Mouse (Mus musculus) effector memory CD4-positive, alpha-beta T cell, adult 7 months (primary cell): ENCODE data around the gene Tsga10. TPM values are rescaled to one million over a fixed set of nuclear protein-coding genes. Genes with fewer than 3 reads are reported as not detected.

Experiments
- polyA plus RNA-seq: library from polyadenylated mRNA; unstranded; fragments of 100-300 nt; shearing (Covaris generic); gene quantifications from one replicate; pipeline ENCODE4 v1.2.1, GENCODE M21; 2017

The Tsga10 gene
- 2.0 TPM for polyA plus RNA-seq

DNA sequence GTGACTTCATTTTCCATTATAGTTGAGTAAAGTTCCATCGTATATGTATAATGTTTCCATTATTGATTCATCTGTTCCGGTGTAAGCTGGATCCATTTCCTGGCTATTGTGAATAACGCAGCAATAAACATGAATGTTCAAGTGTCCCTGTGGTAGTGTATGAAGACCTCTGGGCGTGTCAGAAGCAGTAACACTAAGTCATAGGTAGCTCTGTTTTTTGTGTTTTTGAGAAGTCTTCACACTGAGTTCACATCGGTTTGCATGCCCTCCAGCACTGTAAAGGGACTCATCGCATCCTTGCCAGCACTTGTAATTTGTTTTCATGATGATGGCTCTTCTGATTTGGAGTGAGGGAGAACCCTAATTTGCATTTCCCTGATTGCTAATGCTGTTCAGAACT, at the start of gene Tsga10:
Gene Tsga10 (minus strand): TSS at position 144 of the 400 bp plus-strand sequence.

DNA sequence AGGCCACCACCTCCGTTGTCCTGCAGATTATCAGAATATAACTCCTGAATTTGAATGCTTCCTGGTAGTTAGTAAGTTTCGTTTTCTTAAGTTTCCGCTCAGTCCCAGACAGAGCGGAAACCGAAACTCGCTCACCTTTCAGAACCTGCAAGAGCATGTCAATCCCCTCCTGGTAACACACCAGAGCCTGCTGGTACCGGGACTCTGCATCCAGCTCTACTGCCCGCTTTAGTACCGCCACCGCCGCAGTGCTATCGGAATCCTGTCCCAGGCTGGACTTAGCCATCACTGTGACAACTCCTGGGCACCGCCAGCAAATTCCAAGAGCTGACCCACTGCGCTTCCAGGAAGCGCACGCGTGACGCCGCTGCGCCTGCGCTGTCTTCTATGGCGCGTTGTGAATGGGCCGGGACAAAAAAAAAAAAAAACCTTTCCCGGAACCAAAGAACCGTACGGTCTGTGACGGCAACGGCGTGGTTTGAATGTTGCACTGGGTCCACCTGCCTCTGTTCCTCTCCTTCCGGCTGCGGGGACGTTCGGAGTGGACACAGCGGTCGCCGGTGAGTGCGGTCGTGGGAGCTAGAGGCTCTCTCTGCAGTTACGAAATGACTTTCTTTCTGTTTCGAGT, 23.9 kb upstream of the Tsga10 start, which contains the start of the genes Mitd1 and Mrpl30:
Gene Mitd1 (minus strand): TSS at position 387 of the 628 bp plus-strand sequence.
Gene Mrpl30 (plus strand): TSS at position 453 of the 628 bp plus-strand sequence.

DNA sequence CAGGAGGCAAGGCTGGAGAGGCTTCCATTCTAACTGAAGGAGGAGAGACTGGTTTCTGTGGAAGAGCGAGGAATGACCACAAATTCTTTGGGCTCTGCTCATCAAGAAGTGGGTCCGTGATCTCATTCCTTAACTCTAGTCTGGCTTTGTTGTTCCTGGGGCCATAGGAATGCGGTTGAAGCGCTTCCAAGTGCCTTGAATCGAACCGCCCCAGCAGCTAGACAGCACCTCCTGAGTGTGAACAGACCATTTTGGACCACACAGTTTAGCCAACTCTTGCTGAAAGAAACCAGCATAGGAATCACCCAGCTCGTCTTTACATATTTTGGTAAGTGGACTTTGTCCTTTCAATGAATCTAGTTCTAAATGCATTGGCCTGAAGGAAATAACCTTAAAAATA, 5.5 kb upstream of the Tsga10 start, which contains the start of gene Lipt1:
Gene Lipt1 (plus strand): TSS at position 35 of the 400 bp plus-strand sequence.

DNA sequence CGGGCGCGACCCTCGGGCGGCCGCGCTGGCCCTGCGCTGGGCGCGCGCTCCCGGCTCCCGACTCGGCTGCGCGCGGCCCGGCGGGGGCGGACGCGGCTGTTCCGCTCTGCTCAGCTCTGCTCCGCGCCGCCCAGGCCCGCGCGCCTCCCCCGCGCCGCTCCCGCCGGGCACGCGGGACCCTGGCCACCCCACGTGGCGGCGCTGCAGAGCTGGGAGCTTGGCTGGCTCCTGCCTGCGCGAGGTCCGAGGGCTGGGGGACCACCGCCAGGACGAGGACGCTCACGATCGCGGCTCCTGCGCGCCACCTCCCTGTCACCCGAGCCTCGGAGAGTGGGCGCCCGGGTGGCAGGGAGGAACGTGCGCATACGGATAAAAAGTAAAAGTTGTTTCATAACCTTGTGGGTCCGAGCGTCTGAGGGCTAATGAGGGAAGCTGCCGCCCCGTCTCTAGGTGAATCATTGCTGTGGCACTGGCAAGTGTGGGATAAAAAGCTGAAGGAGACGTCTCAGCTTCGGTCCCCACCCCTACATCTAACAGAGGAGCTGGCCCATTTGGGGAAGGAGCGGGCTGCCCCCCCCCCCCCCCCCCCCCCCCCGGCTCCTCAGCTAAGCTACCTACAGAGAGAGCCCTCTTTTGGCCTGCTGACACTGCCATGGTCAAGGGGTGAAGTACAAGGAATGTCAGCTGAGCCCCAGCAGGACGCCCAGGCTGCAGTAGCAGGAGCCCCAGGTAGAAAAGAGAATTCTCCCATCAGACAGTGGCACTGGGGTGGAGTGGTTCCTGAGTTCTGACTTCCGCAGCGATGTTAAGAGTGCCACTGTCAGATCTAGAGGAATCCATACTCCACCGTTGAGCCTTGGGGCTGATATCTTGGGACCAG, 146.2 kb downstream of the Tsga10 start, which contains the start of gene 2010300C02Rik:
Gene 2010300C02Rik (minus strand): TSS at position 325 of the 880 bp plus-strand sequence.

Other genes starting within 250 kb of the Tsga10 start
- gene 2010300C02Rik, start 146.3 kb downstream of the Tsga10 start, polyA plus RNA-seq = 0.27 TPM
- 0.66 TPM for gene Lipt1, start 5.3 kb upstream of the Tsga10 start, polyA plus RNA-seq
- gene Mitd1, start 24.0 kb upstream of the Tsga10 start, polyA plus RNA-seq = 37.4 TPM
- 62.5 TPM for gene Mrpl30, start 24.0 kb upstream of the Tsga10 start, polyA plus RNA-seq
- not detected for gene Lyg2, start 50.1 kb upstream of the Tsga10 start, polyA plus RNA-seq
- gene Lyg1, start 91.3 kb upstream of the Tsga10 start, polyA plus RNA-seq = not detected
- 94.7 TPM for gene Txndc9, start 131.5 kb upstream of the Tsga10 start, polyA plus RNA-seq
- 18.3 TPM for gene Eif5b, start 131.6 kb upstream of the Tsga10 start, polyA plus RNA-seq